Mouse (Mus musculus) CH12.LX (cell line): ENCODE measurements around the gene BC051665. TPM values are rescaled to one million over a fixed set of nuclear protein-coding genes. Genes with fewer than 3 reads are reported as not detected.

Experiments used
- DNase-seq: peaks from one replicate; pipeline ENCODE4 v3.0.0-alpha.2; 2013; ENCODE audit errors: extremely low read depth
- H3K27ac ChIP-seq: 2 replicates; pipeline ENCODE4 v1.5.1; 2012; ENCODE audit warnings: low read depth, mild to moderate bottlenecking, control low read depth, moderate library complexity; ENCODE audit not compliant: insufficient read depth
- H3K27me3 ChIP-seq: replicated peaks from 2 replicates; pipeline ENCODE3; 2012; ENCODE audit warnings: inconsistent platforms
- H3K36me3 ChIP-seq, 2 experiments: replicated peaks in 1 of 2; 2 replicates each; pipeline versions ENCODE3 to v1.6.1; 2012; ENCODE audit warnings: inconsistent platforms in 1 of 2, low read length in 1 of 2, mild to moderate bottlenecking in 1 of 2, mixed read lengths in 1 of 2, moderate library complexity in 1 of 2; ENCODE audit not compliant: control insufficient read depth in 1 of 2, insufficient read depth in 1 of 2
- H3K4me1 ChIP-seq, 2 experiments: 2 replicates each; pipeline ENCODE4 v1.6.1; 2012; ENCODE audit warnings: inconsistent platforms in 1 of 2, moderate library complexity in 1 of 2; ENCODE audit not compliant: insufficient read depth in 2 of 2, control insufficient read depth in 1 of 2
- H3K4me2 ChIP-seq: 2 replicates; pipeline ENCODE4 v1.6.1; 2012; ENCODE audit warnings: low read depth, mild to moderate bottlenecking, control low read depth; ENCODE audit not compliant: poor library complexity, insufficient read depth, severe bottlenecking
- H3K4me3 ChIP-seq, 3 experiments: fragments of 150-350 bp in 1 of 3; sonication (generic) in 1 of 3; replicated peaks in 1 of 3; 2 replicates each; pipeline versions ENCODE3 to v1.5.1; 2011 to 2012; ENCODE audit warnings: low read depth in 2 of 3, low read length in 2 of 3, mild to moderate bottlenecking in 2 of 3, moderate library complexity in 2 of 3, control low read depth in 1 of 3, improper control_type of control experiment in 1 of 3, inconsistent platforms in 1 of 3, mixed read lengths in 1 of 3; ENCODE audit not compliant: poor library complexity in 1 of 3
- H3K79me2 ChIP-seq: replicated peaks from 2 replicates; pipeline ENCODE4 v1.6.1; 2012; ENCODE audit warnings: mild to moderate bottlenecking, moderate library complexity; ENCODE audit not compliant: control insufficient read depth, poor library complexity, insufficient read depth, severe bottlenecking; ENCODE audit errors: extremely low read depth
- H3K9ac ChIP-seq: 2 replicates; pipeline ENCODE4 v1.6.1; 2012; ENCODE audit warnings: low read depth, mild to moderate bottlenecking, control low read depth, moderate library complexity; ENCODE audit not compliant: insufficient read depth
- H3K9me3 ChIP-seq: replicated peaks from 2 replicates; pipeline ENCODE3; 2012; ENCODE audit warnings: low read length, inconsistent platforms, mixed read lengths
- CHD1 ChIP-seq: IDR thresholded peaks from 2 replicates; pipeline ENCODE4 v1.6.1; 2012; ENCODE audit warnings: low read depth, low read length, improper control_type of control experiment, inconsistent platforms
- CTCF ChIP-seq, 2 experiments: IDR thresholded peaks in 1 of 2; conservative IDR thresholded peaks in 1 of 2; 2 replicates each; pipeline ENCODE4 v1.5.1; 2011 to 2012; ENCODE audit warnings: low read depth in 2 of 2, low read length in 2 of 2, improper control_type of control experiment in 1 of 2, inconsistent platforms in 1 of 2, mild to moderate bottlenecking in 1 of 2, moderate library complexity in 1 of 2
- E2F4 ChIP-seq: IDR thresholded peaks from 2 replicates; pipeline ENCODE4 v1.6.1; 2011; ENCODE audit warnings: low read depth, low read length, improper control_type of control experiment; ENCODE audit not compliant: insufficient replicate concordance
- ELF1 ChIP-seq: IDR thresholded peaks from 2 replicates; pipeline ENCODE4 v1.6.1; 2014; ENCODE audit warnings: low read depth, mild to moderate bottlenecking, inconsistent platforms, low read length, improper control_type of control experiment
- EP300 ChIP-seq: IDR thresholded peaks from 2 replicates; pipeline ENCODE4 v1.6.1; 2011; ENCODE audit warnings: low read length, improper control_type of control experiment
- ETS1 ChIP-seq: conservative IDR thresholded peaks from 2 replicates; pipeline ENCODE4 v1.6.1; 2012; ENCODE audit warnings: low read depth, mild to moderate bottlenecking, inconsistent platforms, low read length, improper control_type of control experiment, moderate library complexity
- GABPA ChIP-seq: IDR thresholded peaks from 2 replicates; pipeline ENCODE4 v1.6.1; 2012; ENCODE audit warnings: low read depth, low read length, improper control_type of control experiment, inconsistent platforms; ENCODE audit not compliant: insufficient replicate concordance
- HCFC1 ChIP-seq: IDR thresholded peaks from 2 replicates; pipeline ENCODE4 v1.6.1; 2012; ENCODE audit warnings: low read depth, mild to moderate bottlenecking, inconsistent platforms, low read length, improper control_type of control experiment
- IRF4 ChIP-seq: IDR thresholded peaks from 2 replicates; pipeline ENCODE4 v1.6.1; 2014; ENCODE audit warnings: low read depth, mild to moderate bottlenecking, inconsistent platforms, low read length, improper control_type of control experiment
- JUND ChIP-seq: conservative IDR thresholded peaks from 2 replicates; pipeline ENCODE4 v1.6.1; 2011; ENCODE audit warnings: low read depth, low read length, improper control_type of control experiment
- MAX ChIP-seq: IDR thresholded peaks from 2 replicates; pipeline ENCODE4 v1.6.1; 2011; ENCODE audit warnings: low read length, improper control_type of control experiment
- MXI1 ChIP-seq: IDR thresholded peaks from 2 replicates; pipeline ENCODE4 v1.6.1; 2011; ENCODE audit warnings: mild to moderate bottlenecking, low read depth, low read length, improper control_type of control experiment
- PAX5 ChIP-seq: IDR thresholded peaks from 2 replicates; pipeline ENCODE4 v1.6.1; 2012; ENCODE audit warnings: low read length, inconsistent platforms, mixed read lengths
- POLR2A ChIP-seq: IDR thresholded peaks from 2 replicates; pipeline ENCODE4 v1.6.1; 2011; ENCODE audit warnings: low read depth, mild to moderate bottlenecking, improper control_type of control experiment, low read length
- POLR2AphosphoS2 ChIP-seq: IDR thresholded peaks from 2 replicates; pipeline ENCODE4 v1.6.1; 2011; ENCODE audit warnings: low read depth, low read length, improper control_type of control experiment
- RAD21 ChIP-seq: IDR thresholded peaks from 2 replicates; pipeline ENCODE4 v1.6.1; 2011; ENCODE audit warnings: low read depth, mild to moderate bottlenecking, low read length, improper control_type of control experiment, moderate library complexity
- RCOR1 ChIP-seq: conservative IDR thresholded peaks from 2 replicates; pipeline ENCODE4 v1.6.1; 2012; ENCODE audit warnings: low read depth, mild to moderate bottlenecking, inconsistent platforms, low read length, improper control_type of control experiment
- TBP ChIP-seq: conservative IDR thresholded peaks from 2 replicates; pipeline ENCODE4 v1.6.1; 2011; ENCODE audit warnings: low read depth, low read length, improper control_type of control experiment
- TCF12 ChIP-seq: IDR thresholded peaks from 2 replicates; pipeline ENCODE4 v1.6.1; 2014; ENCODE audit warnings: low read depth, mild to moderate bottlenecking, inconsistent platforms, low read length, improper control_type of control experiment
- USF1 ChIP-seq: IDR thresholded peaks from 2 replicates; pipeline ENCODE4 v1.6.1; 2014; ENCODE audit warnings: low read depth, mild to moderate bottlenecking, inconsistent platforms, low read length, improper control_type of control experiment
- ZKSCAN1 ChIP-seq: IDR thresholded peaks from 2 replicates; pipeline ENCODE4 v1.6.1; 2012; ENCODE audit warnings: low read depth, inconsistent platforms, low read length, improper control_type of control experiment, borderline replicate concordance
- ZNF384 ChIP-seq: IDR thresholded peaks from 2 replicates; pipeline ENCODE4 v1.6.1; 2012; ENCODE audit warnings: low read depth, low read length, improper control_type of control experiment, inconsistent platforms
- dilution Hi-C: fragments of 300-500 bp; cut with MboI; formaldehyde crosslinking; loops from 2 replicates; pipeline ENCODE4 v1.14.3; 2020; ENCODE audit warnings: low sequenced_read_pairs; ENCODE audit not compliant: extremely low pct_unique_long_range_greater_than_20kb, extremely low pct_ligation_motif_present
- in situ Hi-C: fragments of 300-500 bp; cut with MboI; formaldehyde crosslinking; loops from 3 replicates; pipeline ENCODE4 v1.14.3; 2019; ENCODE audit warnings: low sequenced_read_pairs, low pct_ligation_motif_present, low pct_unique_long_range_greater_than_20kb, mixed read lengths
- polyA plus RNA-seq: library from polyadenylated mRNA; unstranded; fragments of >175 nt; gene quantifications from 2 replicates; pipeline ENCODE4 v1.2.1, GENCODE M21; 2012; ENCODE audit warnings: low read depth; ENCODE audit not compliant: insufficient read length
- total RNA-seq, 2 experiments: library from RNA; depleted of rRNA; stranded (reverse); fragments of 300-350 nt in 1 of 2; fragments of >200 nt in 1 of 2; gene quantifications; 2 replicates each; pipeline ENCODE4 v1.2.3; 2012 to 2014

The BC051665 gene
- total and polyA plus RNA-seq, 3 experiments = not detected

DNA sequence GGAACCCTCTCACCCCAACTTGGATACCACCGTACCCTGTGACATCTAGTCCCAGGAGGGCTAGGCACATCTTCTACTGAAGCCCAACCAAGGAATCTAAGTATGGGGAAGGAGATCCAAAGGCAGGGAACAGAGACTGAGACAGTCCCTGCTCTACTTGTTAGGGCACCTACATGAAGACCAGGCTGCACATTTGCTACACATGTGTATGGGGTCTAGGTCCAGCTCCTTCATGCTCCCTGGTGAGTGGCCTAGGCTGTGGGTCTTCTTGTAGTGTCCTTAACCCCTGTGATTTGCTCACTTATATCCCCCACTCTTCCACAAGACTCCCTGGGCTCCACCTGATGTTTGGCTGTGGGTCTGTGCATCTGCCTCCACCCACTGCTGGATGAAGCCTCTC is 3.3 kb upstream of the BC051665 start:
- Histone ChIP-seq H3K4me3 (no peak overlapping the region), H3K9me3 (peaks cover 47% of the 10 kb centered on the region), H3K27me3 (no peaks in the 10 kb centered on the region), H3K9ac (no peak overlapping the region), H3K79me2 (no peaks in the 10 kb centered on the region), H3K36me3 (no peaks in the 10 kb centered on the region), H3K4me1 (no peaks in the 10 kb centered on the region), H3K4me2 (no peak overlapping the region), H3K27ac (no peak overlapping the region)
- no peak for TF ChIP-seq MXI1
- no peak for TF ChIP-seq IRF4
- no peak for TF ChIP-seq JUND
- TF ChIP-seq EP300 = no peak
- TF ChIP-seq ETS1 = no peak
- TF ChIP-seq GABPA = no peak
- no peak for TF ChIP-seq ZKSCAN1
- no peak for TF ChIP-seq E2F4
- no peak for TF ChIP-seq MAX
- TF ChIP-seq USF1 = no peak
- TF ChIP-seq ZNF384 = no peak
- no peak for TF ChIP-seq CHD1
- TF ChIP-seq POLR2AphosphoS2 = no peak
- no peak for TF ChIP-seq TCF12
- TF ChIP-seq POLR2A = no peak
- no peak for TF ChIP-seq ELF1
- no peak for TF ChIP-seq RAD21
- TF ChIP-seq PAX5 = no peak
- no peak for DNase-seq
- in situ Hi-C loops = no loop called here
- dilution Hi-C loops = no loop called here

DNA sequence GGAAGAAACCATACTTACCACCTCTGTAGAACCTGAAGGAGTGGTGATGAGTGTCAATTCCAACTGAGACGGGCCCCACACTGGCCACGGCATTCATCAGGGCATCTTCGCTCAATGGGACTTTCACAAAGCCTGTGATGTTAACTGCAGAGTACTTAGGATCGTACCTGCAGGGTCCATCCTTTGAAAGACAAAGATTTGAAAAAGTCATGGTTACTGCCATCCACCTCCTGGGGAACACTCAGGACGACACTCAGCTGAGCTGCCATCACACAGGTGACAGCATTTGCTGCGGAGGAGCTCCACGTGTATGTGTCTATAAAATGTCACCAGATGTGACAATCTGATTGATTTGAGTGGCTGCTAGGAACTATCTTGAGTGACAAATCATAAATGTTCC is 2.9 kb downstream of the BC051665 start:
- Histone ChIP-seq H3K27me3 (no peaks in the 10 kb centered on the region), H3K79me2 (no peaks in the 10 kb centered on the region), H3K4me3 (no peak overlapping the region), H3K9ac (no peak overlapping the region), H3K4me2 (no peak overlapping the region), H3K27ac (no peak overlapping the region), H3K9me3 (peaks cover 62% of the 10 kb centered on the region), H3K4me1 (no peaks in the 10 kb centered on the region)
- dilution Hi-C loops = no loop called here
- in situ Hi-C loops = no loop called here
- DNase-seq = no peak
- TF ChIP-seq HCFC1 (no peak), CTCF (conservative IDR thresholded peaks at IDR 0.05 in 1 of 2, IDR thresholded peaks at IDR 0.05 in 1 of 2; ENCODE audit: low read depth in 2 of 2, low read length in 2 of 2) (no peak), PAX5 (no peak), USF1 (no peak), RCOR1 (no peak), POLR2A (no peak), TCF12 (no peak), GABPA (no peak), TBP (no peak)
- TF ChIP-seq, all 38 proteins: peak for 0
- no peaks in the 10 kb centered on the region for H3K36me3 ChIP-seq
